Mouse (Mus musculus) midbrain, embryonic 14.5 days (tissue): ENCODE measurements around the gene Zfp664. TPM values are rescaled to one million over a fixed set of nuclear protein-coding genes. Genes with fewer than 3 reads are reported as not detected.

Source experiments
- ATAC-seq: fragments of 200-750 bp; cut with Nextera tagmentation; 2 replicates; pipeline ENCODE4 v1.8.0; 2017; ENCODE audit warnings: moderate number of reproducible peaks, moderate library complexity; ENCODE audit not compliant: low FRiP score, low TSS enrichment
- DNase-seq: peaks from one replicate; pipeline ENCODE4 v3.0.0-alpha.2; 2015
- H3K27ac ChIP-seq: fragments of 300-500 bp; sonication (generic); replicated peaks from 2 replicates; pipeline ENCODE4 v1.5.1; 2014; ENCODE audit warnings: mild to moderate bottlenecking, low read depth, low read length, moderate library complexity
- H3K27me3 ChIP-seq: fragments of 300-500 bp; sonication (generic); 2 replicates; pipeline ENCODE4 v1.6.1; 2014; ENCODE audit warnings: low read length, control low read depth, mixed read lengths; ENCODE audit not compliant: control insufficient read depth, insufficient read depth
- H3K36me3 ChIP-seq: fragments of 300-500 bp; sonication (generic); 2 replicates; pipeline ENCODE4 v1.6.1; 2014; ENCODE audit warnings: low read length, control low read depth; ENCODE audit not compliant: control insufficient read depth, insufficient read depth
- H3K4me1 ChIP-seq: fragments of 300-500 bp; sonication (generic); 2 replicates; pipeline ENCODE4 v1.6.1; 2014; ENCODE audit warnings: mild to moderate bottlenecking, antibody characterized with exemption, low read length, control low read depth; ENCODE audit not compliant: control insufficient read depth, insufficient read depth
- H3K4me2 ChIP-seq: fragments of 300-500 bp; sonication (generic); 2 replicates; pipeline ENCODE4 v1.6.1; 2014; ENCODE audit warnings: mild to moderate bottlenecking, low read length, moderate library complexity
- H3K4me3 ChIP-seq: fragments of 300-500 bp; sonication (generic); replicated peaks from 2 replicates; pipeline ENCODE4 v1.5.1; 2014; ENCODE audit warnings: low read depth, low read length
- H3K9ac ChIP-seq: fragments of 300-500 bp; sonication (generic); replicated peaks from 2 replicates; pipeline ENCODE4 v1.6.1; 2014; ENCODE audit warnings: mild to moderate bottlenecking, low read length, moderate library complexity
- H3K9me3 ChIP-seq: fragments of 300-500 bp; sonication (generic); 2 replicates; pipeline ENCODE4 v1.6.1; 2016; ENCODE audit warnings: low read length, control low read depth, mixed read lengths; ENCODE audit not compliant: control insufficient read depth
- WGBS: fragments of 180-500 bp; shearing (Covaris S2); extraction: QIAGEN DNeasy Blood & Tissue Kit; methylation state at CpG from one replicate; pipeline ENCODE4 v1.1.7; 2014; 5-methylcytosine and 5-hydroxymethylcytosine counted together
- polyA plus RNA-seq: library from polyadenylated mRNA; unstranded; fragments of >200 nt; fragmentation: Nextera tagmentation; extraction: Ambion mirVana; gene quantifications from 2 replicates; pipeline ENCODE4 v1.2.1, GENCODE M21; 2014

The Zfp664 gene
- polyA plus RNA-seq, 1 experiment from 2014 or later, result 107 TPM

GRCm38 (mm10) chr5:124922356-124923352 lies 60.2 kb downstream of the Zfp664 start:
- H3K4me1 ChIP-seq, result peaks cover 19% of the 10 kb centered on the region
- no peaks in the 10 kb centered on the region for H3K9me3 ChIP-seq
- H3K4me2 ChIP-seq, result peak overlapping the region; percentile 27
- no peak overlapping the region for H3K4me3 ChIP-seq
- H3K27ac ChIP-seq, result peak overlapping the region; percentile 88
- no peak overlapping the region for H3K9ac ChIP-seq
- 12% methylated on average over 18 of the region's 18 CpGs for WGBS
- no peaks in the 10 kb centered on the region for H3K27me3 ChIP-seq
- no peaks in the 10 kb centered on the region for H3K36me3 ChIP-seq
- DNase-seq, result peak; percentile 84
- ATAC-seq, result peak; percentile 84

GRCm38 (mm10) chr5:124929425-124930054 lies 67.0 kb downstream of the Zfp664 start:
- no peak overlapping the region for H3K4me2 ChIP-seq
- no peak overlapping the region for H3K4me3 ChIP-seq
- no peaks in the 10 kb centered on the region for H3K36me3 ChIP-seq
- H3K9ac ChIP-seq, result no peak overlapping the region
- ATAC-seq (no peak), DNase-seq (no peak)
- peaks cover 17% of the 10 kb centered on the region for H3K4me1 ChIP-seq
- H3K27me3 ChIP-seq, result no peaks in the 10 kb centered on the region
- H3K9me3 ChIP-seq, result no peaks in the 10 kb centered on the region
- WGBS, result 88% methylated on average over 9 of the region's 9 CpGs
- no peak overlapping the region for H3K27ac ChIP-seq

GRCm38 (mm10) chr5:124930055-124930439 lies 67.6 kb downstream of the Zfp664 start:
- H3K4me1 ChIP-seq, result peaks cover 14% of the 10 kb centered on the region
- H3K27ac ChIP-seq, result peak overlapping the region; percentile 74; the same call in 1 of the 2 replicates
- ATAC-seq (no peak), DNase-seq (peak; percentile 72)
- no peak overlapping the region for H3K4me3 ChIP-seq
- H3K9ac ChIP-seq, result no peak overlapping the region
- no peaks in the 10 kb centered on the region for H3K36me3 ChIP-seq
- no peaks in the 10 kb centered on the region for H3K9me3 ChIP-seq
- no peaks in the 10 kb centered on the region for H3K27me3 ChIP-seq
- 51% methylated on average over 5 of the region's 5 CpGs for WGBS
- H3K4me2 ChIP-seq, result no peak overlapping the region

- Histone ChIP-seq H3K4me2 (no peak overlapping the region), H3K4me3 (no peak overlapping the region), H3K9ac (no peak overlapping the region), H3K36me3 (no peaks in the 10 kb centered on the region), H3K27me3 (no peaks in the 10 kb centered on the region), H3K27ac (peak overlapping the region; percentile 74), H3K4me1 (peaks cover 14% of the 10 kb centered on the region), H3K9me3 (no peaks in the 10 kb centered on the region)
- ATAC-seq (no peak), DNase-seq (no peak)
- WGBS, result 15% methylated on average over 9 of the region's 9 CpGs
Observed at GRCm38 (mm10) chr5:124930603-124931002, 68.1 kb downstream of the Zfp664 start.

GRCm38 (mm10) chr5:124931076-124931475 lies 68.6 kb downstream of the Zfp664 start:
- no peak overlapping the region for H3K4me3 ChIP-seq
- ATAC-seq, result no peak
- peaks cover 14% of the 10 kb centered on the region for H3K4me1 ChIP-seq
- H3K27ac ChIP-seq, result peak overlapping the region; percentile 74
- H3K9me3 ChIP-seq, result no peaks in the 10 kb centered on the region
- H3K36me3 ChIP-seq, result no peaks in the 10 kb centered on the region
- 5% methylated on average over 8 of the region's 8 CpGs for WGBS
- H3K9ac ChIP-seq, result peak overlapping the region; percentile 36; the same call in 1 of the 2 replicates
- DNase-seq, result peak; percentile 66
- H3K4me2 ChIP-seq, result no peak overlapping the region
- H3K27me3 ChIP-seq, result no peaks in the 10 kb centered on the region

- 62% methylated on average over 7 of the region's 7 CpGs for WGBS
- no peak overlapping the region for H3K9ac ChIP-seq
- H3K27me3 ChIP-seq, result no peaks in the 10 kb centered on the region
- peaks cover 14% of the 10 kb centered on the region for H3K4me1 ChIP-seq
- H3K9me3 ChIP-seq, result no peaks in the 10 kb centered on the region
- H3K4me3 ChIP-seq, result no peak overlapping the region
- DNase-seq (peak; percentile 53), ATAC-seq (no peak)
- H3K36me3 ChIP-seq, result no peaks in the 10 kb centered on the region
- no peak overlapping the region for H3K27ac ChIP-seq
- H3K4me2 ChIP-seq, result no peak overlapping the region
Observed at GRCm38 (mm10) chr5:124934558-124934957, 72.1 kb downstream of the Zfp664 start.

- Histone ChIP-seq H3K27ac (peak overlapping the region; percentile 52; the same call in 1 of the 2 replicates), H3K9me3 (no peaks in the 10 kb centered on the region), H3K27me3 (no peaks in the 10 kb centered on the region), H3K4me1 (peaks cover 5% of the 10 kb centered on the region; the same call in 1 of the 2 replicates), H3K36me3 (no peaks in the 10 kb centered on the region), H3K4me2 (no peak overlapping the region), H3K9ac (no peak overlapping the region), H3K4me3 (no peak overlapping the region)
- WGBS, result 39% methylated on average over 12 of the region's 12 CpGs
- ATAC-seq (0 out of 2 replicates have a peak, but pooled peaks have one; percentile 57), DNase-seq (peak; percentile 71)
Observed at GRCm38 (mm10) chr5:124943181-124943792, 80.8 kb downstream of the Zfp664 start.

GRCm38 (mm10) chr5:124943793-124944383 lies 81.4 kb downstream of the Zfp664 start:
- H3K36me3 ChIP-seq, result no peaks in the 10 kb centered on the region
- H3K9me3 ChIP-seq, result no peaks in the 10 kb centered on the region
- DNase-seq (no peak), ATAC-seq (no peak)
- H3K4me1 ChIP-seq, result peaks cover 5% of the 10 kb centered on the region; the same call in 1 of the 2 replicates
- WGBS, result 70% methylated on average over 12 of the region's 12 CpGs
- no peak overlapping the region for H3K9ac ChIP-seq
- H3K27ac ChIP-seq, result no peak overlapping the region; the same call in 1 of the 2 replicates
- H3K27me3 ChIP-seq, result no peaks in the 10 kb centered on the region
- no peak overlapping the region for H3K4me2 ChIP-seq
- H3K4me3 ChIP-seq, result no peak overlapping the region
